Mouse (Mus musculus) lung, postnatal 0 days (tissue): ENCODE data around the gene Olfr1230. TPM values are rescaled to one million over a fixed set of nuclear protein-coding genes. Genes with fewer than 3 reads are reported as not detected.

Experiments
- ATAC-seq: fragments of 200-750 bp; cut with Nextera tagmentation; 2 replicates; pipeline ENCODE4 v1.8.0; 2017; ENCODE audit warnings: moderate library complexity
- DNase-seq: peaks from one replicate; pipeline ENCODE4 v3.0.0-alpha.2; 2016; ENCODE audit warnings: low spot score
- H3K27ac ChIP-seq: fragments of 300-500 bp; sonication (generic); 2 replicates; pipeline ENCODE4 v1.5.1; 2014; ENCODE audit warnings: antibody characterized with exemption, mild to moderate bottlenecking, low read length, mixed read lengths
- H3K27me3 ChIP-seq: fragments of 300-500 bp; sonication (generic); replicated peaks from 2 replicates; pipeline ENCODE4 v1.6.1; 2014; ENCODE audit warnings: low read length, mixed read lengths; ENCODE audit not compliant: insufficient read depth
- H3K36me3 ChIP-seq: fragments of 300-500 bp; sonication (generic); 2 replicates; pipeline ENCODE4 v1.6.1; 2014; ENCODE audit warnings: low read length, mixed read lengths; ENCODE audit not compliant: insufficient read depth
- H3K4me1 ChIP-seq: fragments of 300-500 bp; sonication (generic); 2 replicates; pipeline ENCODE4 v1.6.1; 2014; ENCODE audit warnings: antibody characterized with exemption, low read depth, low read length, mixed read lengths; ENCODE audit not compliant: insufficient read depth
- H3K4me2 ChIP-seq: fragments of 300-500 bp; sonication (generic); replicated peaks from 2 replicates; pipeline ENCODE4 v1.6.1; 2014; ENCODE audit warnings: low read depth, mild to moderate bottlenecking, low read length, moderate library complexity, mixed read lengths
- H3K4me3 ChIP-seq: fragments of 300-500 bp; sonication (generic); 2 replicates; pipeline ENCODE4 v1.5.1; 2014; ENCODE audit warnings: low read depth, low read length
- H3K9ac ChIP-seq: fragments of 300-500 bp; sonication (generic); replicated peaks from 2 replicates; pipeline ENCODE4 v1.6.1; 2014; ENCODE audit warnings: low read depth, mild to moderate bottlenecking
- H3K9me3 ChIP-seq: fragments of 300-500 bp; sonication (generic); 2 replicates; pipeline ENCODE4 v1.6.1; 2016; ENCODE audit warnings: low read length, mixed read lengths
- CTCF ChIP-seq: IDR thresholded peaks from 2 replicates; pipeline ENCODE4 v1.5.1; 2016; ENCODE audit warnings: antibody characterized with exemption, mild to moderate bottlenecking
- EP300 ChIP-seq: IDR thresholded peaks from 2 replicates; pipeline ENCODE4 v1.6.1; 2016; ENCODE audit warnings: antibody characterized with exemption, mild to moderate bottlenecking, control low read depth
- WGBS: fragments of 180-500 bp; shearing (Covaris S2); extraction: QIAGEN DNeasy Blood & Tissue Kit; methylation state at CpG from one replicate; pipeline ENCODE4 v1.1.7; 2014; 5-methylcytosine and 5-hydroxymethylcytosine counted together
- polyA plus RNA-seq: library from polyadenylated mRNA; unstranded; fragments of >200 nt; fragmentation: Nextera tagmentation; extraction: Ambion mirVana; gene quantifications from 2 replicates; pipeline ENCODE4 v1.2.1, GENCODE M21; 2015

The Olfr1230 gene
- not detected in 2 replicates for polyA plus RNA-seq

DNA sequence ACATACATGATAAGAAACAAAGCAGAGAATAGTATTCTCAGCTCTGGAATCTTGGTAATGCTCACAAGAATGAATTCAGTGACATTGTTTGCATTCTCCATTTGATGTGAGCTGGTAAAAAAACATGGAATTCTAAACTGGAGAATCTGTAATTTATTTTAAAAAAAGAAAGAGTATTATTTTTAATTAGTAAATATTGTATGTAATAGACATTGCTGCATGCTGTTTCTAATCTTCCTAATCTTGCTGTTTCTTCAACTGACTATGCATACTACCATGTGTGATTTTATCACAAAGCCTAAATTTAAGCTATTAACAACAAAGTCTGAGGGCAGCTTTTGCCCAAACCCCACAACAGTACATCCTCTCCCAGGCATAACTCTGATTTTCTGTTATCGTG lies at the start of gene Olfr1230:
Olfr1230 (minus strand) TSS at position 101 of the 400 bp plus-strand sequence.
- Histone ChIP-seq H3K36me3 (no peaks in the 10 kb centered on the region), H3K9ac (no peak within 1 kb of the TSS), H3K27ac (no peak within 1 kb of the TSS), H3K27me3 (no peaks in the 10 kb centered on the region), H3K4me1 (no peaks in the 10 kb centered on the region), H3K4me2 (no peak within 1 kb of the TSS), H3K4me3 (no peak within 1 kb of the TSS), H3K9me3 (no peaks in the 10 kb centered on the region)
- TF ChIP-seq EP300 (no peak), CTCF (no peak)
- DNase-seq (no peak), ATAC-seq (no peak)
- 76% methylated on average over 1 of the region's 1 CpGs for WGBS

DNA sequence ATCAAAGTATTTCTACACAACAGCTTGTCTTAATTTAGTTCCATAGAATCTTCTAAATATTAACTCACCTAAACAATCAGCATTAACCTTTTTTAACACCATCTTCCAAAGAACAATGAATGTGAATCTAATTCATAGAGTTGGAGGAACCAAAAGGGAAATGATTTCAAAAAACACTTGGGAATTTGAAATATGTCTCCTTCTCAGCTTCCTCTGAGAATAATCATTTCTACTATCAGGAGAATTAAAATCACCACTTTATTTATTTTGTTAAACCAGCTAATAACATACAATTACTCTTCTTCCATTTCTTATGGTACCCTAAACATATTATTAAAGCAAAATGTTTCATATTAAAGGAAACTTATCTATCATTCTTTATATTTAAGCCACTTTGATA lies 45.2 kb upstream of the Olfr1230 start, which contains the start of gene Olfr1233:
Olfr1233 (minus strand) TSS at position 101 of the 400 bp plus-strand sequence.
- ATAC-seq, result no peak
- TF ChIP-seq EP300, result no peak
- TF ChIP-seq CTCF, result no peak
- H3K27ac ChIP-seq, result no peak within 1 kb of the TSS
- H3K4me2 ChIP-seq, result no peak within 1 kb of the TSS
- no peaks in the 10 kb centered on the region for H3K27me3 ChIP-seq
- no peaks in the 10 kb centered on the region for H3K36me3 ChIP-seq
- DNase-seq, result no peak
- no peaks in the 10 kb centered on the region for H3K9me3 ChIP-seq
- no peak within 1 kb of the TSS for H3K4me3 ChIP-seq
- H3K9ac ChIP-seq, result no peak within 1 kb of the TSS
- no peaks in the 10 kb centered on the region for H3K4me1 ChIP-seq

DNA sequence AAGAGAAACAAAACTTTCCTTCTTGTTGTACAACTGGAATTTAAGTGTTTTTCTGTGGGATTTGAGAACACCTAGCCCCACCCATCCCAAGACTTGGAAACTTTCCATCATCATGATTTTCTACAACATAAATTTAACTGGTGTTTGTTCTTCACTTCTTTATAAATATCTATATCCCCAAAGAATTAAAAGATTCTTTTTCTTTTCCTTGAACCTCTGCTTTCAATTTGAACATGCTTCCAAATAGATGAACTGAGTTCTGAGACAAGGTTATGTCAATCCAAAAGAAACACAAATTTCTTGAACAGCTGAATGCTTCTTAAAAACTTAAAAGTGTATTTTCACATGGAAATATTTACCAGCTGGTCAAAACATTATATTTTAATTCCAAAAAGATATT lies 32.5 kb upstream of the Olfr1230 start, which contains the start of gene Olfr1232:
Olfr1232 (minus strand) TSS at position 101 of the 400 bp plus-strand sequence.
- no peak within 1 kb of the TSS for H3K27ac ChIP-seq
- no peaks in the 10 kb centered on the region for H3K4me1 ChIP-seq
- no peaks in the 10 kb centered on the region for H3K27me3 ChIP-seq
- no peak within 1 kb of the TSS for H3K4me2 ChIP-seq
- DNase-seq (no peak), ATAC-seq (no peak)
- TF ChIP-seq EP300 (no peak), CTCF (no peak)
- H3K36me3 ChIP-seq, result no peaks in the 10 kb centered on the region
- no peak within 1 kb of the TSS for H3K9ac ChIP-seq
- H3K4me3 ChIP-seq, result no peak within 1 kb of the TSS
- no peaks in the 10 kb centered on the region for H3K9me3 ChIP-seq

DNA sequence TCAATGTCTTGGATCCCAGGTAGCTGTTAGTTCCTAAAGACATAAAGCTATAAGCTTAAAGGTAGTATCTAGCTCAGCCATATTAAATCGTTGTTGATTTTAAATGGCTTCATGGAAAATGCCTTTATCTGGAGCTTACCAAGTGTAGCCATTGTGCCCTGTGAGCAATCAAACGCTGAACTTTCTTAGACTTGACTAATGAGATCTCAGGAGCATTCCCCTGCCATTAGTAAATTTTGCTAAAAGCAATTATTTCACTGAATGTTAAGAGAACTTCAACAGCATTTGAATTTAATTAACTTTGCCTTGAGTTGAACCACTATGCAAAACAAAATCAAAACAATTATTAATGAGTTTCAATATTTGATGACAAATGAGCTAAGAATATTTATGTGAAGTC lies 9.9 kb upstream of the Olfr1230 start, which contains the start of gene Olfr1231:
Olfr1231 (minus strand) TSS at position 101 of the 400 bp plus-strand sequence.
- Histone ChIP-seq H3K9ac (no peak within 1 kb of the TSS), H3K27ac (no peak within 1 kb of the TSS), H3K27me3 (no peaks in the 10 kb centered on the region), H3K4me3 (no peak within 1 kb of the TSS), H3K4me1 (no peaks in the 10 kb centered on the region), H3K36me3 (no peaks in the 10 kb centered on the region), H3K9me3 (no peaks in the 10 kb centered on the region), H3K4me2 (no peak within 1 kb of the TSS)
- no peak for ATAC-seq
- 61% methylated on average over 2 of the region's 2 CpGs for WGBS
- DNase-seq, result no peak
- TF ChIP-seq CTCF (no peak), EP300 (no peak)

DNA sequence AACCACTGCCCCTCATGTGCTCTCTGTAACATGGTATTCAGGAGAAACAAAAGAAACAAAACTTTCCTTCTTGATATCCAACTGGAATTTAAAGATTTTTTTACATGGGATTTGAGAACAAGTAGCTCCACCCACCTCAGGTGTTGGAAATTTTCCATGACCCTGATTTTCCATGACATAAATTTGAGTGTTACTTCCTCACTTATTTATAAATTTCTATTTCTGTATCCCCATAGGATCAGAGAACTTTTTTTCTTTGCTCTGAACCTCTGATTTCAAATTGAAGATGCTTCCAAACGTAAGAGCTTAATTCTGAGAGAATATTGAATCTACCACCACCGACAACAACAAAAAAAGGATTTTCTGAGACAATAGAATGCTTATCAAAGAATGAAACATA lies 9.2 kb downstream of the Olfr1230 start, which contains the start of gene Olfr1229:
Olfr1229 (minus strand) TSS at position 101 of the 400 bp plus-strand sequence.
- TF ChIP-seq CTCF, result no peak
- no peak for TF ChIP-seq EP300
- Histone ChIP-seq H3K4me2 (no peak within 1 kb of the TSS), H3K9me3 (no peaks in the 10 kb centered on the region), H3K9ac (no peak within 1 kb of the TSS), H3K4me3 (no peak within 1 kb of the TSS), H3K36me3 (no peaks in the 10 kb centered on the region), H3K27me3 (no peaks in the 10 kb centered on the region), H3K4me1 (no peaks in the 10 kb centered on the region), H3K27ac (no peak within 1 kb of the TSS)
- DNase-seq (no peak), ATAC-seq (no peak)
- WGBS, result 62% methylated on average over 2 of the region's 2 CpGs

DNA sequence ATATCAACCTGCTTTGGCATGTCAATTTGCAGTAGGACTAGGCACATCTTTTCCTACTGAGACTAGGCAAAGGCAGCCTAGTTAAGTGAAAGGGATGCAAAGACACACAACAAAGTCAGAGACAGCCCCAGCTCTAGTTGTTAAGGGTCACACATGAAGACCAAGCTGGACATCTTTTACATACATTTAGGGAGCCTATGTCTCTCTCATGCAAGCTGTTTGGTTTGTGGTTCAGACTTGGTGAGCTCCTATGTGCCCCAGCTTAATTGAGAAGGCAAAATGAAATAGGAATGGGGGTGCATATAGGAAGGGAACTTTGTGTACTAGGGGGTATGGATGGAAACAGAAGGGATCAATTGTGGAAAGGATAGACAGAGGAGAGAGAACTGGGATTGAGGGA lies 43.1 kb downstream of the Olfr1230 start, which contains the start of gene Olfr1228:
Olfr1228 (minus strand) TSS at position 101 of the 400 bp plus-strand sequence.
- Histone ChIP-seq H3K9me3 (no peaks in the 10 kb centered on the region), H3K4me1 (no peaks in the 10 kb centered on the region), H3K4me3 (no peak within 1 kb of the TSS), H3K36me3 (no peaks in the 10 kb centered on the region), H3K4me2 (no peak within 1 kb of the TSS), H3K9ac (no peak within 1 kb of the TSS), H3K27ac (no peak within 1 kb of the TSS), H3K27me3 (no peaks in the 10 kb centered on the region)
- no peak for DNase-seq
- ATAC-seq, result no peak
- TF ChIP-seq CTCF (no peak), EP300 (no peak)

Other genes with a start within 250 kb of the Olfr1230 start
- gene Olfr1218, start 236.1 kb downstream of the Olfr1230 start, polyA plus RNA-seq, result not detected in 2 replicates
- gene Olfr1219, start 213.8 kb downstream of the Olfr1230 start, polyA plus RNA-seq, result not detected in 2 replicates
- not detected in 2 replicates for gene Olfr1220, start 190.4 kb downstream of the Olfr1230 start, polyA plus RNA-seq
- not detected in 2 replicates for gene Olfr1221, start 180.0 kb downstream of the Olfr1230 start, polyA plus RNA-seq
- not detected in 2 replicates for gene Olfr1222, start 164.2 kb downstream of the Olfr1230 start, polyA plus RNA-seq
- not detected in 2 replicates for gene Olfr1223, start 145.7 kb downstream of the Olfr1230 start, polyA plus RNA-seq
- not detected in 2 replicates for gene Olfr1224-ps1, start 133.2 kb downstream of the Olfr1230 start, polyA plus RNA-seq
- not detected in 2 replicates for gene Olfr1225, start 122.6 kb downstream of the Olfr1230 start, polyA plus RNA-seq
- gene Olfr1226, start 97.2 kb downstream of the Olfr1230 start, polyA plus RNA-seq, result not detected in 2 replicates
- gene Olfr1228, start 43.2 kb downstream of the Olfr1230 start, polyA plus RNA-seq, result not detected in 2 replicates
- not detected in 2 replicates for gene Olfr1229, start 9.3 kb downstream of the Olfr1230 start, polyA plus RNA-seq
- not detected in 2 replicates for gene Olfr1231, start 9.8 kb upstream of the Olfr1230 start, polyA plus RNA-seq
- not detected in 2 replicates for gene Olfr1232, start 32.4 kb upstream of the Olfr1230 start, polyA plus RNA-seq
- not detected in 2 replicates for gene Olfr1233, start 45.1 kb upstream of the Olfr1230 start, polyA plus RNA-seq
- not detected in 2 replicates for gene Olfr1234, start 67.6 kb upstream of the Olfr1230 start, polyA plus RNA-seq
- not detected in 2 replicates for gene Olfr1238, start 112.4 kb upstream of the Olfr1230 start, polyA plus RNA-seq
- gene Olfr1239, start 123.1 kb upstream of the Olfr1230 start, polyA plus RNA-seq, result not detected in 2 replicates
- not detected in 2 replicates for gene Olfr1240, start 145.7 kb upstream of the Olfr1230 start, polyA plus RNA-seq
- gene Olfr1241, start 189.9 kb upstream of the Olfr1230 start, polyA plus RNA-seq, result not detected in 2 replicates
- not detected in 2 replicates for gene Olfr1242, start 201.1 kb upstream of the Olfr1230 start, polyA plus RNA-seq
- gene Olfr1243, start 234.2 kb upstream of the Olfr1230 start, polyA plus RNA-seq, result not detected in 2 replicates